8 mouse cellular contexts compared by ENCODE assay signal in the genomic region with DNA sequence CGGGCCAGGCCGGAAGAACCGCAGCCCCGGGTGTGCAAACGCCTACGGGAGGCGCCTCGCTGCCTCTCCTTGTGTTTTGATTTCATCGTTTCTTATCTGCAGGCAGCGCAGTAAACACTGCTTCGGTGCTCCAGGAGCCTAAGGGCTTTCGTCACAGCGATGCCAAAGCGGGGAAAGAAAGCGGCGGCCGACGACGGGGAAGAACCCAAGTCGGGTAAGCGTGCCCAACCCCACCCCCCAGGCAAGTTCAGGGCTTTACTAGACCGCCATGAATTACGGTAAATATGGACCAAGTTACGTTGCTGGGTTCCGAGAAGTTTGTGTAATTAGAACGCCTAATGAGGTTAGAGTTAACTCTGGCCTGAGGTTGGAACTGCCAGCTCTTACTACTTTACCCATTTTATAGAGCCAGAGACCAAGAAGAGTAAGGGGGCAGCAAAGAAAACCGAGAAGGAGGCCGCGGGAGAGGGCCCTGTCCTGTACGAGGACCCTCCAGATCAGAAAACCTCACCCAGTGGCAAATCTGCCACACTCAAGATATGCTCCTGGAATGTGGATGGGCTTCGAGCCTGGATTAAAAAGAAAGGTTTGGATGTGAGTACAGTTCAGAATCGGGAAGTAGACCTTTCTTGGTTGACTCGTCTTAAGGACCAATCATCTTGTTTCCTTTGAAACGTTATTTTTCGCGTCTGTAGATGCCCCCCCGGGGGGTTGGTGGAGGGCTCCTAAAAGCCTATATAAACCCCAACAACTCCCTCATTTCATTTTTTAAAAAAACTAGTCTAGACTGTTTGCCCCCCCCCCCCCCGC. TPM values are rescaled to one million over a fixed set of nuclear protein-coding genes. Genes with fewer than 3 reads are reported as not detected.
DNase-seq lines count a peak whose midpoint lies in the region; ATAC-seq and TF ChIP-seq lines count a peak whose summit lies in the region.

No protein-coding gene starts in this region.

- no peaks in the 10 kb centered on the region for H3K27me3 ChIP-seq in hindbrain, embryonic 12.5 days
- H3K27me3 ChIP-seq in midbrain, embryonic 10.5 days (ENCODE audit: low read depth, poor library complexity, severe bottlenecking), result no peaks in the 10 kb centered on the region

- WGBS in lung, adult 2 months, result under 1% methylated on average over 38 of the region's 38 CpGs
- WGBS in hindbrain, embryonic 12.5 days, result 2% methylated on average over 38 of the region's 38 CpGs
- 2% methylated on average over 38 of the region's 38 CpGs for WGBS in midbrain, embryonic 10.5 days

- no peaks in the 10 kb centered on the region for H3K9me3 ChIP-seq in hindbrain, embryonic 12.5 days (replicated peaks)
- no peaks in the 10 kb centered on the region for H3K9me3 ChIP-seq in midbrain, embryonic 10.5 days (replicated peaks)

- no peak for TF ChIP-seq CTCF in lung, adult 2 months (IDR thresholded peaks at IDR 0.05; ENCODE audit: insufficient read depth, low read length)

- H3K27ac ChIP-seq in hindbrain, embryonic 12.5 days, result peak overlapping the region; percentile 90
- peak overlapping the region; percentile 96 for H3K27ac ChIP-seq in midbrain, embryonic 10.5 days (replicated peaks)

- H3K36me3 ChIP-seq in hindbrain, embryonic 12.5 days, result peaks cover 31% of the 10 kb centered on the region
- H3K36me3 ChIP-seq in midbrain, embryonic 10.5 days, result peaks cover 47% of the 10 kb centered on the region

- peak; percentile 47 for ATAC-seq in hindbrain, embryonic 12.5 days (ENCODE audit: low FRiP score)

- peak; percentile 23 for DNase-seq in lung, adult 2 months
- no peak for DNase-seq in lung, adult 18-20 months
- DNase-seq in embryo, embryonic 10 days (ENCODE audit: low spot score), result peak; percentile 27
- no peak for DNase-seq in midbrain, embryonic 10.5 days (ENCODE audit: low spot score)
- no peak for DNase-seq in layer of hippocampus, adult 8-10 months (ENCODE audit: low spot score in 2 of 2)
- no peak for DNase-seq in thymus, postnatal 14 days
- no peak for DNase-seq in thymus, postnatal 4 days

- no peak for TF ChIP-seq POLR2A in lung, adult 2 months (IDR thresholded peaks at IDR 0.05; ENCODE audit: borderline replicate concordance, extremely low read depth, low read depth, low read length)

- H3K9ac ChIP-seq in hindbrain, embryonic 12.5 days, result peak overlapping the region; percentile 78

- peaks cover 5% of the 10 kb centered on the region; the same call in 1 of the 2 replicates for H3K4me1 ChIP-seq in lung, adult 2 months (ENCODE audit: control insufficient read depth, insufficient read depth, low read length)
- peaks cover 32% of the 10 kb centered on the region for H3K4me1 ChIP-seq in hindbrain, embryonic 12.5 days
- peaks cover 40% of the 10 kb centered on the region for H3K4me1 ChIP-seq in midbrain, embryonic 10.5 days

- peak overlapping the region; percentile 60 for H3K4me3 ChIP-seq in lung, adult 2 months (replicated peaks; ENCODE audit: extremely low read depth, low read depth, low read length)
- peak overlapping the region; percentile 72 for H3K4me3 ChIP-seq in hindbrain, embryonic 12.5 days
- H3K4me3 ChIP-seq in midbrain, embryonic 10.5 days, result peak overlapping the region; percentile 90

- peak overlapping the region; percentile 74 for H3K4me2 ChIP-seq in hindbrain, embryonic 12.5 days (replicated peaks)

RNA-seq across cellular contexts. Expression of a gene that starts 0.5 kb away (rescaled TPM):
- 12.0 and 23.2 TPM in 2 replicates for polyA plus RNA-seq in lung, adult 2 months (2012; rRNA removed)
- 246 and 257 TPM in 2 replicates for polyA plus RNA-seq in hindbrain, embryonic 12.5 days (2016; fragmentation: Nextera tagmentation; extraction: Ambion mirVana)
- polyA plus RNA-seq in midbrain, embryonic 10.5 days (2016; fragmentation: Nextera tagmentation; extraction: Ambion mirVana), result 412 and 447 TPM in 2 replicates
- 10 to 100 TPM; 61.2 to 67.5 (median 64.1) TPM for total RNA-seq in layer of hippocampus, adult 8-10 months (2022)

RNA-seq across cellular contexts. Expression of a gene that starts 0.6 kb away (rescaled TPM):
- polyA plus RNA-seq in lung, adult 2 months (2012; rRNA removed), result 104 and 122 TPM in 2 replicates
- polyA plus RNA-seq in hindbrain, embryonic 12.5 days (2016; fragmentation: Nextera tagmentation; extraction: Ambion mirVana), result 108 and 122 TPM in 2 replicates
- polyA plus RNA-seq in midbrain, embryonic 10.5 days (2016; fragmentation: Nextera tagmentation; extraction: Ambion mirVana), result 192 TPM in 2 replicates
- 10 to 100 TPM; 30.4 to 37.1 (median 34.9) TPM for total RNA-seq in layer of hippocampus, adult 8-10 months (2022)

RNA-seq across cellular contexts. Expression of a gene that starts 5.3 kb away (rescaled TPM):
- 99.1 and 111 TPM in 2 replicates for polyA plus RNA-seq in lung, adult 2 months (2012; rRNA removed)
- polyA plus RNA-seq in hindbrain, embryonic 12.5 days (2016; fragmentation: Nextera tagmentation; extraction: Ambion mirVana), result 71.8 and 79.8 TPM in 2 replicates
- polyA plus RNA-seq in midbrain, embryonic 10.5 days (2016; fragmentation: Nextera tagmentation; extraction: Ambion mirVana), result 50.4 and 55.6 TPM in 2 replicates
- 100 to 1,000 TPM in 1 of 4 experiments, 10 to 100 TPM in 3; 87.5 to 104 (median 94.3) TPM for total RNA-seq in layer of hippocampus, adult 8-10 months (2022)

RNA-seq across cellular contexts. Expression of a gene that starts 5.6 kb away (rescaled TPM):
- 35.3 and 37.0 TPM in 2 replicates for polyA plus RNA-seq in lung, adult 2 months (2012; rRNA removed)
- 38.2 and 39.5 TPM in 2 replicates for polyA plus RNA-seq in hindbrain, embryonic 12.5 days (2016; fragmentation: Nextera tagmentation; extraction: Ambion mirVana)
- 73.9 and 85.1 TPM in 2 replicates for polyA plus RNA-seq in midbrain, embryonic 10.5 days (2016; fragmentation: Nextera tagmentation; extraction: Ambion mirVana)
- 10 to 100 TPM; 14.9 to 21.4 (median 18.2) TPM for total RNA-seq in layer of hippocampus, adult 8-10 months (2022)

RNA-seq across cellular contexts. Expression of a gene that starts 19.0 kb away (rescaled TPM):
- 20.3 and 46.2 TPM in 2 replicates for polyA plus RNA-seq in lung, adult 2 months (2012; rRNA removed)
- not detected in 2 replicates for polyA plus RNA-seq in hindbrain, embryonic 12.5 days (2016; fragmentation: Nextera tagmentation; extraction: Ambion mirVana)
- not detected in 2 replicates for polyA plus RNA-seq in midbrain, embryonic 10.5 days (2016; fragmentation: Nextera tagmentation; extraction: Ambion mirVana)
- total RNA-seq in layer of hippocampus, adult 8-10 months (2022), result 10 to 100 TPM in 3 of 4 experiments, 1 to 10 TPM in 1; 8.5 to 15.5 (median 10.8) TPM

Comparison
In these comparisons a context has a peak if more than half of its experiments do, and no peak if none do; other contexts are left out.
1. DNase-seq: peak in lung, adult 2 months (single experiment) and embryo, embryonic 10 days (single experiment); none in lung, adult 18-20 months (0 of 2), midbrain, embryonic 10.5 days (single experiment), layer of hippocampus, adult 8-10 months (0 of 2), thymus, postnatal 14 days (single experiment) and thymus, postnatal 4 days (single experiment).
2. RNA of a gene that starts 0.5 kb away (polyA plus RNA-seq): 412 to 447 TPM in midbrain, embryonic 10.5 days and 246 to 257 TPM in hindbrain, embryonic 12.5 days; 12.0 to 23.2 TPM in lung, adult 2 months; every median in the first group is over 10 times any median in the second.
3. Peak in every context shown above with its lines, with median percentiles within 50 percentile points of each other: H3K4me3 ChIP-seq.